Mouse (Mus musculus) brain, embryonic 14.5 days (tissue): ENCODE measurements around the gene Icosl.

ENCODE experiments used
- CTCF ChIP-seq: fragments of 200-500 bp; IDR thresholded peaks from 2 replicates; pipeline ENCODE4 v1.5.1; 2012; ENCODE audit warnings: inconsistent platforms, mild to moderate bottlenecking, moderate library complexity, borderline replicate concordance; ENCODE audit not compliant: insufficient read depth, insufficient read length; ENCODE audit errors: extremely low read depth
- POLR2A ChIP-seq: fragments of 200-500 bp; IDR thresholded peaks from 2 replicates; pipeline ENCODE4 v1.6.1; 2012; ENCODE audit warnings: mild to moderate bottlenecking, inconsistent platforms, borderline replicate concordance; ENCODE audit not compliant: poor library complexity, insufficient read depth, insufficient read length, severe bottlenecking; ENCODE audit errors: extremely low read depth

DNA sequence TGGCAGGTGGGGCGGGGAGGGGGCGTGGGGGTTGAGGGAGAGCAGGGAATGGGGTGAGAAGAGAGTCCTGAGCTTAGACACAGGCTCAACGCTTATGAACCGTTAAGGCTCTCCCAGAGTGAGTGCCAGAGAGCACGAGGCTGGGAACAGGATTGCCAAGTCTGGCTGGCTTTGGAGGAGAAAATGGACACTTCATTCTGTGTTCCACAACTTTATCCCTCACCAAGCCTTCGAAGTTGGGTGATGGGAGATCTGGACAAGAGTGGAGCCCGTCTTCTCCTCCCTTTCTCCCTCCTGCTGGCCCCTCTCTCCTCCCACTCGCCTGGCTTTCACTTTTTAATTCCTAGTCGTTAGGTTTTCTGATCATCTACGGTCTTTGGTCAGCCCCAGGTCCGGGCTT is 561 bp upstream of the Icosl start:
- no peak for TF ChIP-seq CTCF
- TF ChIP-seq POLR2A = no peak
